14 mouse cellular contexts compared by ENCODE assay signal in genomic region chr14:59806159-59806558, GRCm38 (mm10).
DNase-seq lines count a peak whose midpoint lies in the region; ATAC-seq and TF ChIP-seq lines count a peak whose summit lies in the region.
"Had no signal": no experiment of that assay in that cellular context is flagged by ENCODE, and none has a peak within 500 bp of the region (broad histone marks: within the 10 kb centered on the region; RNA-seq: fewer than 3 reads in every experiment).

No protein-coding gene starts in this region.

- peak; percentile 8 for DNase-seq in midbrain, postnatal 0 days (ENCODE audit: low spot score)
- no peak for DNase-seq in midbrain, embryonic 11.5 days (ENCODE audit: low spot score, missing footprints)
- DNase-seq in embryonic facial prominence, embryonic 14.5 days (ENCODE audit: low spot score) = peak; percentile 38
- DNase-seq in heart, postnatal 36 days = no peak
- DNase-seq in frontal cortex, adult 2 months (ENCODE audit: extremely low spot score in 1 of 2, low spot score in 1 of 2) = no peak
- no peak for DNase-seq in spleen, postnatal 4 days (ENCODE audit: low spot score in 2 of 2)
- DNase-seq: cerebellum, postnatal 36 days; liver, embryonic 13.5 days; midbrain, embryonic 14.5 days; right cerebral cortex, adult 18-20 months had no signal

- no peak for ATAC-seq in midbrain, postnatal 0 days (ENCODE audit: low FRiP score)
- ATAC-seq in midbrain, embryonic 11.5 days (ENCODE audit: low FRiP score) = no peak
- ATAC-seq in embryonic facial prominence, embryonic 14.5 days (ENCODE audit: low read depth) = no peak
- ATAC-seq in limb, embryonic 15.5 days (ENCODE audit: insufficient number of reproducible peaks, low FRiP score, low TSS enrichment, low read depth) = no peak

- H3K9ac ChIP-seq in midbrain, postnatal 0 days (replicated peaks; ENCODE audit: low read length, poor library complexity, severe bottlenecking) = no peak overlapping the region
- no peak overlapping the region for H3K9ac ChIP-seq in midbrain, embryonic 11.5 days (ENCODE audit: low read length)
- no peak overlapping the region for H3K9ac ChIP-seq in embryonic facial prominence, embryonic 14.5 days (ENCODE audit: low read depth, low read length)
- no peak overlapping the region for H3K9ac ChIP-seq in limb, embryonic 15.5 days
- H3K9ac ChIP-seq: heart, embryonic 15.5 days; kidney, embryonic 15.5 days; liver, embryonic 13.5 days had no signal

- no peaks in the 10 kb centered on the region for H3K36me3 ChIP-seq in midbrain, postnatal 0 days (ENCODE audit: insufficient read depth, low read length)
- H3K36me3 ChIP-seq in midbrain, embryonic 11.5 days (ENCODE audit: control insufficient read depth, insufficient read depth, low read length) = no peaks in the 10 kb centered on the region
- H3K36me3 ChIP-seq in embryonic facial prominence, embryonic 14.5 days (ENCODE audit: control insufficient read depth, insufficient read depth, low read length) = no peaks in the 10 kb centered on the region
- no peaks in the 10 kb centered on the region for H3K36me3 ChIP-seq in limb, embryonic 15.5 days
- H3K36me3 ChIP-seq: G1E; heart, embryonic 15.5 days; kidney, embryonic 15.5 days; liver, embryonic 13.5 days had no signal

- intact Hi-C loops in heart, postnatal 36 days (cut with DNase I) = no loop called here

- no peak overlapping the region for H3K4me3 ChIP-seq in midbrain, postnatal 0 days (ENCODE audit: low read depth, low read length)
- H3K4me3 ChIP-seq in midbrain, embryonic 11.5 days (ENCODE audit: low read depth, low read length) = no peak overlapping the region
- H3K4me3 ChIP-seq in embryonic facial prominence, embryonic 14.5 days (ENCODE audit: low read depth, low read length) = no peak overlapping the region
- H3K4me3 ChIP-seq in limb, embryonic 15.5 days = no peak overlapping the region
- H3K4me3 ChIP-seq: heart, embryonic 15.5 days; kidney, embryonic 15.5 days; liver, embryonic 13.5 days had no signal

- no peaks in the 10 kb centered on the region for H3K9me3 ChIP-seq in midbrain, postnatal 0 days (ENCODE audit: low read length)
- no peaks in the 10 kb centered on the region; the same call in 1 of the 2 replicates for H3K9me3 ChIP-seq in midbrain, embryonic 11.5 days (ENCODE audit: control insufficient read depth, low read length)
- H3K9me3 ChIP-seq in embryonic facial prominence, embryonic 14.5 days (ENCODE audit: control insufficient read depth, low read length) = peaks cover 5% of the 10 kb centered on the region; the same call in 1 of the 2 replicates
- H3K9me3 ChIP-seq in limb, embryonic 15.5 days = no peaks in the 10 kb centered on the region
- H3K9me3 ChIP-seq: heart, embryonic 15.5 days; kidney, embryonic 15.5 days; liver, embryonic 13.5 days had no signal

- no peaks in the 10 kb centered on the region for H3K27me3 ChIP-seq in midbrain, postnatal 0 days (ENCODE audit: insufficient read depth, low read length)
- H3K27me3 ChIP-seq in midbrain, embryonic 11.5 days (ENCODE audit: control insufficient read depth, insufficient read depth, low read length) = no peaks in the 10 kb centered on the region
- H3K27me3 ChIP-seq in embryonic facial prominence, embryonic 14.5 days (replicated peaks; ENCODE audit: control insufficient read depth, insufficient read depth, low read length) = no peaks in the 10 kb centered on the region
- no peaks in the 10 kb centered on the region for H3K27me3 ChIP-seq in limb, embryonic 15.5 days
- H3K27me3 ChIP-seq: heart, embryonic 15.5 days; kidney, embryonic 15.5 days; liver, embryonic 13.5 days had no signal

- no peak for TF ChIP-seq CTCF in midbrain, postnatal 0 days (IDR thresholded peaks at IDR 0.05)

- 60% methylated on average over 4 of the region's 4 CpGs for WGBS in midbrain, postnatal 0 days
- 72% methylated on average over 4 of the region's 4 CpGs for WGBS in midbrain, embryonic 11.5 days
- WGBS in embryonic facial prominence, embryonic 14.5 days = 33% methylated on average over 4 of the region's 4 CpGs
- 19% methylated on average over 4 of the region's 4 CpGs for whole genome bisulfite sequencing in limb, embryonic 15.5 days

- H3K27ac ChIP-seq in midbrain, postnatal 0 days (ENCODE audit: low read depth, low read length) = no peak overlapping the region
- no peak overlapping the region for H3K27ac ChIP-seq in midbrain, embryonic 11.5 days (ENCODE audit: low read depth, low read length)
- no peak overlapping the region for H3K27ac ChIP-seq in embryonic facial prominence, embryonic 14.5 days (replicated peaks; ENCODE audit: low read depth, low read length)
- 0 out of 2 replicates have a peak overlapping the region, but pooled peaks have one; percentile 23 for H3K27ac ChIP-seq in limb, embryonic 15.5 days
- H3K27ac ChIP-seq: heart, embryonic 15.5 days; kidney, embryonic 15.5 days; liver, embryonic 13.5 days had no signal

- no peaks in the 10 kb centered on the region for H3K4me1 ChIP-seq in midbrain, postnatal 0 days (ENCODE audit: insufficient read depth, low read length)
- no peaks in the 10 kb centered on the region for H3K4me1 ChIP-seq in midbrain, embryonic 11.5 days (ENCODE audit: control insufficient read depth, insufficient read depth, low read length)
- peaks cover 20% of the 10 kb centered on the region; the same call in 1 of the 2 replicates for H3K4me1 ChIP-seq in embryonic facial prominence, embryonic 14.5 days (ENCODE audit: control insufficient read depth, insufficient read depth, low read length)
- H3K4me1 ChIP-seq in limb, embryonic 15.5 days = peaks cover 21% of the 10 kb centered on the region
- H3K4me1 ChIP-seq: heart, embryonic 15.5 days had no signal

- H3K4me2 ChIP-seq in midbrain, postnatal 0 days (ENCODE audit: low read depth, low read length, poor library complexity, severe bottlenecking) = no peak overlapping the region
- no peak overlapping the region for H3K4me2 ChIP-seq in midbrain, embryonic 11.5 days
- H3K4me2 ChIP-seq in embryonic facial prominence, embryonic 14.5 days (ENCODE audit: low read depth, low read length) = no peak overlapping the region
- no peak overlapping the region for H3K4me2 ChIP-seq in limb, embryonic 15.5 days
- H3K4me2 ChIP-seq: heart, embryonic 15.5 days; kidney, embryonic 15.5 days; liver, embryonic 13.5 days had no signal

Comparison
In these comparisons a context has a peak if more than half of its experiments do, and no peak if none do; other contexts are left out.
1. DNase-seq: peak in midbrain, postnatal 0 days (single experiment) and embryonic facial prominence, embryonic 14.5 days (single experiment); none in midbrain, embryonic 11.5 days (single experiment), heart, postnatal 36 days (0 of 2), frontal cortex, adult 2 months (0 of 2) and spleen, postnatal 4 days (0 of 2).